30 mouse cellular contexts compared by ENCODE assay signal in genomic region chrX:77530997-77531396, GRCm38 (mm10). TPM values are rescaled to one million over a fixed set of nuclear protein-coding genes. Genes with fewer than 3 reads are reported as not detected.
DNase-seq lines count a peak whose midpoint lies in the region; ATAC-seq lines count a peak whose summit lies in the region.
"Had no signal": no experiment of that assay in that cellular context is flagged by ENCODE, and none has a peak within 500 bp of the region (broad histone marks: within the 10 kb centered on the region; RNA-seq: fewer than 3 reads in every experiment).

No protein-coding gene starts in this region.

- H3K36me3 ChIP-seq in hindbrain, embryonic 13.5 days: no peaks in the 10 kb centered on the region
- H3K36me3 ChIP-seq: embryonic facial prominence, embryonic 13.5 days; embryonic facial prominence, embryonic 15.5 days; forebrain, embryonic 12.5 days had no signal

- no peak overlapping the region for H3K4me3 ChIP-seq in hindbrain, embryonic 13.5 days
- H3K4me3 ChIP-seq: embryonic facial prominence, embryonic 13.5 days; embryonic facial prominence, embryonic 15.5 days; erythroblast, embryonic 14.5 days; forebrain, embryonic 10.5 days; forebrain, embryonic 12.5 days had no signal

- H3K9ac ChIP-seq in hindbrain, embryonic 13.5 days: no peak overlapping the region
- H3K9ac ChIP-seq: embryonic facial prominence, embryonic 13.5 days; embryonic facial prominence, embryonic 15.5 days; forebrain, embryonic 12.5 days had no signal

- H3K27ac ChIP-seq in hindbrain, embryonic 13.5 days: no peak overlapping the region
- H3K27ac ChIP-seq: embryonic facial prominence, embryonic 13.5 days; embryonic facial prominence, embryonic 15.5 days; forebrain, embryonic 10.5 days; forebrain, embryonic 12.5 days had no signal

- no peak overlapping the region for H3K4me2 ChIP-seq in hindbrain, embryonic 13.5 days
- H3K4me2 ChIP-seq: embryonic facial prominence, embryonic 13.5 days; embryonic facial prominence, embryonic 15.5 days; forebrain, embryonic 12.5 days had no signal

- H3K9me3 ChIP-seq in hindbrain, embryonic 13.5 days: no peaks in the 10 kb centered on the region
- H3K9me3 ChIP-seq: embryonic facial prominence, embryonic 13.5 days; embryonic facial prominence, embryonic 15.5 days; forebrain, embryonic 10.5 days; forebrain, embryonic 12.5 days; G1E had no signal

- DNase-seq in 416B (ENCODE audit: low read depth) (peak; percentile 41), adipocyte (ENCODE audit: low spot score) (peak; percentile 24)
- no peak for DNase-seq in kidney, postnatal 10 days
- DNase-seq in thymus, postnatal 36 days: no peak
- no peak for DNase-seq in layer of hippocampus, postnatal 36 days
- DNase-seq: adrenal gland, adult 2 months; adrenal gland, postnatal 10 days; adrenal gland, postnatal 25 days; B cell, adult 2 months; cerebellum, adult 11-12 months; cerebellum, adult 2 months; cerebellum, adult 9-10 months; cerebellum, postnatal 10 days; cerebellum, postnatal 25 days; embryo, embryonic 11 days had no signal

- H3K27me3 ChIP-seq in hindbrain, embryonic 13.5 days: no peaks in the 10 kb centered on the region
- H3K27me3 ChIP-seq: CH12.LX; embryonic facial prominence, embryonic 13.5 days; embryonic facial prominence, embryonic 15.5 days; forebrain, embryonic 12.5 days had no signal

- ATAC-seq in common myeloid progenitor, adult 5-6 weeks (replicated peaks; ENCODE audit: low read depth, poor library complexity, severe bottlenecking): 0 out of 2 replicates have a peak, but pooled peaks have one; percentile 56
- ATAC-seq in megakaryocyte, adult 5-6 weeks (ENCODE audit: poor library complexity, severe bottlenecking): peak; percentile 76
- no peak for ATAC-seq in hindbrain, embryonic 13.5 days (ENCODE audit: low FRiP score)
- ATAC-seq: activated CD4-positive, CD25-positive, alpha-beta regulatory T cell, adult 4 months; CD4-positive, CD25-positive, alpha-beta regulatory T cell, adult 4 months; forebrain, embryonic 14.5 days; forebrain, embryonic 16.5 days; Patski had no signal

- 88% methylated on average over 2 of the region's 5 CpGs for WGBS in hindbrain, embryonic 13.5 days

- H3K4me1 ChIP-seq in hindbrain, embryonic 13.5 days (replicated peaks): no peaks in the 10 kb centered on the region
- H3K4me1 ChIP-seq: embryonic facial prominence, embryonic 13.5 days; forebrain, embryonic 10.5 days; forebrain, embryonic 12.5 days had no signal

RNA-seq across cellular contexts. Expression of gene Tbl1x, which starts 20.2 kb away (rescaled TPM):
- total RNA-seq in common myeloid progenitor, adult 5-6 weeks (2017): 41.4 and 55.8 TPM in 2 replicates
- 40.9 and 44.5 TPM in 2 replicates for total RNA-seq in megakaryocyte, adult 5-6 weeks (2015)
- 23.6 and 27.1 TPM in 2 replicates for total RNA-seq in megakaryocyte, adult 5-6 weeks (2017)
- 44.0 and 46.0 TPM in 2 replicates for polyA plus RNA-seq in hindbrain, embryonic 13.5 days (2015; fragmentation: Nextera tagmentation; extraction: Ambion mirVana)
- 10 to 100 TPM; 30.5 to 31.9 TPM for total RNA-seq in layer of hippocampus, postnatal 36 days (2021)

Comparison
In these comparisons a context has a peak if more than half of its experiments do, and no peak if none do; other contexts are left out.
1. DNase-seq: peak in 416B (single experiment) and adipocyte (single experiment); none in kidney, postnatal 10 days (single experiment), thymus, postnatal 36 days (0 of 2) and layer of hippocampus, postnatal 36 days (0 of 2).